Mouse (Mus musculus): Measurements from ENCODE around the gene Lcmt2.
"Not testable (repeated sequence)": the region's sequence is repeated elsewhere in the genome, so short reads cannot be mapped to it uniquely, and the experiment has no call there.

Gene Lcmt2

DNA sequence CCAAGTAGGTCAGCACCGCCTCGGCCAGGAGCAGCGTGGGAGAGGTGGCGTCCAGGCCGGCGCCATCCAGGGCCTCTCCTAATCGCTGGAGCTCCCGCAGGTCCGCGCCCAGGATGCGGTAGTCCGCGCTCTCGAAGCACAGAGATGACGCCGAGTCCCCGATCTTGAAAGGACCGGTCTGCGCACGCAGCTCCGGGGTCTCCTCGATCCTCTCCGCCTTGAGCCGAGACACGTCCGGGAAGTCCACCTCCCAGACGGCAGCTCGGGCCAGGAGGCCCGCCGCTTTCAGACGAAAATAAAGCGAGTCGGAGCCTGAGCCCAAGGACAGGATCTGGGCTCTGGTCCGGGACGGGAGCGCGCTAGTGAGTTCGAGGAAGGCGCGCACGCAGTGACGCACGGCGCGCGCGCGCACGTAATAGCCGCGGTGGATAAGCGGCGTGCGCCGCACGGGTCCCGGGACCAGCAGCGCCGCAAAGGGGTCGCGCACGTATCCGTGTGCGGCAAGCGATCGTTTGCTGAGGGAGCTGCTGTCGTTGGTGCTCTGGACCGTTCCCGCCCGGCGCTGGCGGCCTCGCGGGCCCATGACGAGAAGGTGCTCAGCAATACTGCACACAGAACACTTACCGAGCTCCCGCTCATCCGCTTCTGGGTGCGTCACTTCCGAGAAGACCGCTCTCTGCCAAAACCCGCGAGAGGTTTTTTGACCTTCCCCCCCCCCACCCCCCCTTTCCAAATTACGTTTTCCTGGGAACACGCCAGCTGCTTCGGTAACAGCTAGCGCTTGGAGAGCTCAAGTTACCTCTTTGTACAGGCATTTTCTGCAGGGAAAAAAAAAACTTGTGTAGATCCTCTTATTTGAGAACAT lies at the start of gene Lcmt2, which contains the start of gene Adal:
Gene Lcmt2, minus strand, starts transcription at position 636 of the 865 bp plus-strand sequence.
Gene Adal, plus strand, starts transcription at position 411 of the 865 bp plus-strand sequence.
- DNase-seq (ENCODE audit: low spot score) = peak; percentile 85

DNA sequence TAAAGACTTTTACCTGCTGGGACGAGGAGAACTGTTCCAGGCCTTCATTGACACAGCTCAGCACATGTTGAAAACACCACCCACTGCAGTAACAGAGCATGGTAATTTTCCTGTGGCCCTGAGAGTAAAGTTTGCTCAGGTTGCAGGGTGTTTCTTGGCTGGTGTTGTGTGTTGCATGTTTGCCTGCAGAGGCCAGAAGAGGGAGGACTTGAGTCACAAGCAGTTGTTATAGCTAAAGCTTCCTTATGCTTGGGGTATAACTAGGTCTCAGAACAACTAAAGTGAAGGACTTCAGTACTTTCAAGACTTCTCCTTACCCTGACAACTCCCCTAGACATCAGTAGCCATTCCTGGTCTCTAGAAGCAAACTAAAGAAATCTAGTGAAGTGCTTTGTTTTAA lies 48.1 kb upstream of the Lcmt2 start:
- DNase-seq (ENCODE audit: low spot score) = no peak

DNA sequence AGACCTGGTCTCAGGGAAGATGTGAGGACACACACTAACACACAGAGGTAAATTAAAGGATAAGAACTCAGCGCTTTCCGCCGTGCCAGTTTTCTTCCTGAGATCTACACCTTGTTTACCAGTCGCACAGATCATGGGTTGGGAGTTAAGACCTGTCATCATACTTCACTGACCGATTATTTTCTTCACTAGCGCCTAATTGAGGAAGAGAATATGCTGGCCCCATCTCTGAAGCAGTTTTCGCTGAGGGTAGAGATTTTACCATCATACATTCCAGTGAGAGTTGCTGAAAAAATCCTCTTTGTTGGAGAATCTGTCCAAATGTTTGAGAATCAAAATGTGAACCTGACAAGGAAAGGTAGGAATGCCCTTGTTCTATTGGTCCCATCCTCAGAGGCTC lies 43.7 kb upstream of the Lcmt2 start:
- no peak for DNase-seq (ENCODE audit: low spot score)

DNA sequence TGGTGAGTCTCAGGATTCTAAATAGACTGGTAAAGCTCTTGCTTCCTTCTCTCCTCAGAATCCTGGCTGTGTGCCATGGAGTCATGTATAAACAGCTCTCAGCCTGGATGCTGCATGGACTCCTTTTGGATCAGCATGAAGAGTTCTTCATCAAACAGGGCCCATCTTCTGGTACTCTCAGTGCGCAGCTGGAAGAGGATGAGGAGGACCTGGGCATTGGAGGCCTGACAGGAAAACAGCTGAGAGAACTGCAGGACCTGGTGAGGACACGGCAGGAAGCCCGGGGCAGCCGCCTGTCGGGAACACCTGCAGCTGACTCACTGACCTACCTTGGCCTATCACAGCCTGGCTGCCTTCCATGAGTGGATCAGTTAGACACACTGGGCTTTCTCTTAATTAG lies 43.0 kb upstream of the Lcmt2 start:
- DNase-seq (ENCODE audit: low spot score) = no peak

- DNase-seq (ENCODE audit: low spot score) = no peak
Observed at GRCm38 (mm10) chr2:121178828-121179479, 38.5 kb upstream of the Lcmt2 start.

DNA sequence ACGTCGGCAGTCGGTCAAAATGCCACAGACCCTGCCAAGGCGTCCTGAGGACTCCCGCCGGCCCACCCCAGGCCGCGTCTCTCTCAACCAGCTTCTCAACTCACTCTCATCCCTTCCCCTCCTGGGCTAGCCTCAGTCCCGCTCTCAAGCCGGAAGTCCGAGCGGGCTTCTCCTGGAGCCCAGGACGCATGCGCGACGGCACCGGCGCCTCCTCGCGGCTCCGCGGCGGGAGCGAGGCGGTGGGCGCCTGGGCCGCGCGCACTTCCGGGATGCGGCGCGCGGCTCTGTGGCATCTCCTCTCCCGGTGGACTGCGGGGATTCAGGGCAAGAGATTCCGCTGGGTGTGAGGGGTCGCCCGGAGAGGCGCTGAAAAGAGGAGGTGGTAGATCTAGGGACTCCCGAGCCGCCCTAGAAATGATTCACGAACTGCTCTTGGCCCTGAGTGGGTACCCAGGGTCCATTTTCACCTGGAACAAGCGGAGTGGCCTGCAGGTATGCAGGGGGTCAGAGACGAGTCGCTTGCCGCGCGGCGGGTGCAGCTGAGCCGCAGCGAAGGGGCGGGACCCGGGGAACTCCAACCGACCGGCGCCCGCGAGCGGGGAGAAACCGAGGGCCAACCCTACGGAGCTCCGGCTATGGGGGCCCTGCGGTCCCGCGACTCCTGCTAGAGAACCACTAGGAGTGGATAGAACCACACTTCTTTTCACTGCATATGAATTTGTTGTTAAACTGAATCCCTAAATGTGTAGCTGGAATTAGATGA lies 30.7 kb upstream of the Lcmt2 start, which contains the start of gene Zscan29:
Gene Zscan29, minus strand, starts transcription at position 146 of the 763 bp plus-strand sequence.
- peak; percentile 86 for DNase-seq (ENCODE audit: low spot score)

DNA sequence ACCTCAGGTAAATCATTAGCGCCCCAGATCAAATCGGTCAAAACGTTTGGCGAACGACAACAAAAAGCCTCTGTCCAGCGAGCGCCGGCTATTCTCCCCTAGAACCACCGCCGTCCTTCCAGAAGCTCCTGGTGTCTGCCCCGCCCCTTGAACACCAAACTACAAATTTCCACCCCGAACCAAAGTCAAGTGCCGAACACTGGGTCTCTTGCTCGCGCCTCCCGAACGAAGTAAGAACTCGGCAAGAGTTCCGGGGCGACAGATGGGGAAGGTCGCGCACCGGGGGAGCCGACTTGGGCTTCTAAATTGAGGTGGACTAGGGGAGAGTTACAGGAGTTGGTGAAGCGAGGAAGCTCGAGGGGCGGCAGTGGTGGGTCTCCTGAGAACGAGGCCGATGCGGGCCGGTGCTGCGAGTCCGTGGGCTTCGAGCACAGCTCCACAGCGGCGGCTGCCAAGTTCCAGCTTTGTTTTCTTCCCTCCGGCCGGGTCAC lies 30.1 kb upstream of the Lcmt2 start, which contains the start of gene Tubgcp4:
Gene Tubgcp4, plus strand, starts transcription at position 174 of the 491 bp plus-strand sequence.
- DNase-seq (ENCODE audit: low spot score) = peak; percentile 43

- DNase-seq (ENCODE audit: low spot score) = peak; percentile 16
Observed at GRCm38 (mm10) chr2:121169902-121170301, 29.4 kb upstream of the Lcmt2 start.

GRCm38 (mm10) chr2:121169173-121169572 lies 28.7 kb upstream of the Lcmt2 start:
- no peak for DNase-seq (ENCODE audit: low spot score)

GRCm38 (mm10) chr2:121153100-121153499 lies 12.6 kb upstream of the Lcmt2 start:
- DNase-seq (ENCODE audit: low spot score) = no peak

- DNase-seq (ENCODE audit: low spot score) = no peak
Observed at GRCm38 (mm10) chr2:121149679-121150078, 9.2 kb upstream of the Lcmt2 start.

DNA sequence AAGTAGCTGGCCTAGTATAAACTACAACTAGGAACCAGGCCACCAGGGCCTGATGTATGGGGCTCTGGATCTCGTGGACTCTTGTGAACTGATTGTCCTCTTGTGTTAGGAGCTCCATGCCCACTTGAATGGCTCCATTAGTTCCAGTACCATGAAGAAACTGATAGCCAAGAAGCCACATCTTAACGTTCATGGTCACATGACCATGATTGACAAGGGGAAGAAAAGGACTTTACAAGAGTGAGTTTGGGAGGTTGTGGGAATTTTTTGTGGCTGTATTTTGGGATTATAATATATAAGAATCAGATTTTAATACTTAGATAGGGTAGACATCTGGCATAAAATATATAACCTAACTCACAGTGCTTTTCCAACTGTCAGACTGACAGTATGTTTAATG lies 2.0 kb upstream of the Lcmt2 start:
- no peak for DNase-seq (ENCODE audit: low spot score)

DNA sequence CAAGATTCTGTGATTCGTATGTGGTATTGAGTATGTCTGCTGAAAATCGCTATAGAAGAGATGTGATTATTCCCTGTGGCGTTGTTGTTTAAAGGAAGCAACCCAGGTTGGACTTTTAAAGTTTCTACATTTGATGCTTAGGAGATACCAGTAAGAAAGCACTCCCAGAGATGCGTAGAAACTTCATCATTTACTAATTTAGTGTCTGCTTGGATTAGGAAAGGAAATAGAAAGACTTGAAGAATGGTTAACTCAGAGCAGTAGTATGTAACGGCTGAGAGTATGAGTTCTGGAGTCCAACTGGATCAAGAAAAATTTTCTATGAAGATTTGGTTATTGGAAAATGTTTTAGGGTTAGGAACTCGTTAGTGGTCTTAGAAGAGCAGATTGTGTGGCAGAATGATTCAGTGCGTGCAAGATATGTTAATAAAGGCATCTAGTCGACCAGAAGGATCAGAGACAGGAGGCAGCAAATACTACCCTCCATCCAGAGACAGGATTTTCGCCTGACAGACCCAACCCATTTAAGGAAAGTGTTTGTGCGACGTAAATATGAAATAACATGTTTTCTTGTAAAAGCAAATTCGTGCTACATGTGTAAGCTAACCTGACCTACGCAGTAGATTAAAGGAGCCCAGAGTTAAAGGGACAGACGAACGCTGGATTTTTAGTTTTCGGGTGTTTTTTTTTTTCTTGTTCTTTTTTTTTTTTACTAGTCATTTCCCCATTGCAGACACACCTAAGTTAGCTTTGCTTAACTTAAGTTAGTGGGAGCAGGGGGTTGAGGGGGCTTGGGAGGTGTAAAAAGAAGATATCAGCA lies 973 bp upstream of the Lcmt2 start:
- DNase-seq (ENCODE audit: low spot score) = no peak

DNA sequence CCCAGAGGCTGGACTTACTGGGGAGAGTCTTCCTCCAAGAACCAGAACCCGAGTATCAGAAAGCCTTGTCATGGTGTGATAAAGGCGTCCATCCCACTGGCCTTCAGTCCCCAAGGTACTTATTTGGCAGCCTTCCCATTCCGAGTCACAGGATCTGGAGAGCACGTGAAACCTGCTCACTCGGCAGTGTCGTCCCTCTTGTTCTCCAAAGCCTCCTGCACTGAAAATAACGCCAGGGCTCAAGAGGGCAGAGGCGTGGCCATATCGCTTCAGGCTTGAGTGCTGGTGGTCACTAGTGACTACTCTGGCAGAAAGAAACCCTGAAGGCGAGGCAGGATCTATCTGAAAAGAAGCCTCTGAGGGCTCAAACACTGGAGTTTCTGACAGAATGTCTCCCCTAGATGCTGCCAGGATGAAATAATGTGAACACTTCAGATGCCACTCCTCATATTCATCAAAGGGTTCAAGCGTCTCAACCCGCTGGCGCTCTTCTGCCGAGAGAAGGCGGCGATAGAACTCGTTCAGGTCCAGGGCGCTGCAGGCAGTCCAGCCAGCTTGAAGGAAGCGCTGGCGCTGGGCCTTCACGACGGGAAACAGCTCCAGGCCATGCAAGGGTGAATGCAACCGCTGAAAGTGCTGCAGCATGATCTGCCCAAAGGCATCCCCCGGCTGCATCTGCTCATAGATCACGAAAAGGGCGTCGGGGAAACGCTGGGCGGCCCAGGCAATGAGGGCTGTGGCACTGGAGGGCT lies 1.0 kb downstream of the Lcmt2 start:
- peak; percentile 27 for DNase-seq (ENCODE audit: low spot score)

- DNase-seq (ENCODE audit: low spot score) = no peak
Observed at GRCm38 (mm10) chr2:121137371-121137770, 3.1 kb downstream of the Lcmt2 start.

- no peak for DNase-seq (ENCODE audit: low spot score)
Observed at GRCm38 (mm10) chr2:121132822-121133221, 7.6 kb downstream of the Lcmt2 start.

DNA sequence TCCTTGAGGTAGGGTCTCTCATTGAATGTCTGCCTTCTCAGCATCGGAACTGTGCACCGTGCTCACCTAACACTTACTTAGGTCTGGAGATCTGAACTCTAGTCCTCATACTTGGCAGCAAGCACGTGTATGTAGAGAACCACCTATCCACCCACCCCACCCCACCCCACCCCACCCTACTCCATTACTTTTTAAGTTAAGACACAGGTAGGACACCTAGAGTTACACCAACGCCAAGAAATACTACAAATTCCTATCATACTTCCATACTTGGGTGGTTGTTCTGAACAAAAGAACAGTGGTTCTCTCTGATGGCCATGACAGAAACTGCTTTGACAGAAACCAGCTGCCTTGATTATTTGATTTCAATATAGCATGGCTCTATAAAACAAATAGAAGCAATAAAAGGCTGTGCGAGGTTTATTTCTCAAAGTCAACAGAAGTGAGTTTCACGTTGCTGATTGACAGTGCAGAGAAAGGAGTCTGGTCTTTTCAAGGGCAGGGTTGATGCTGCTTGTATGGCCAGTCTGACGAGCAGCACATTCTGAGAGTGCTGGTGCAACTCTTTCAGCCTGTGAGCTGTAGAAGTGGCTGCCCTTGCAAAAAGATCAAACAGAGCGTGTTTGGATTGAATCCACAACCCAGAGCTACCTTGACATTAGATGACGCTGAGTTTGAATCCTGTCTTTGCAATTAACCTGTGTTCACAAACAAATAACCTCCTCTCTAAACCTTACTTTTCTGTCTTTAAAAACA lies 11.4 kb downstream of the Lcmt2 start:
- no peak for DNase-seq (ENCODE audit: low spot score)

GRCm38 (mm10) chr2:121127536-121127935 lies 12.9 kb downstream of the Lcmt2 start:
- no peak for DNase-seq (ENCODE audit: low spot score)

DNA sequence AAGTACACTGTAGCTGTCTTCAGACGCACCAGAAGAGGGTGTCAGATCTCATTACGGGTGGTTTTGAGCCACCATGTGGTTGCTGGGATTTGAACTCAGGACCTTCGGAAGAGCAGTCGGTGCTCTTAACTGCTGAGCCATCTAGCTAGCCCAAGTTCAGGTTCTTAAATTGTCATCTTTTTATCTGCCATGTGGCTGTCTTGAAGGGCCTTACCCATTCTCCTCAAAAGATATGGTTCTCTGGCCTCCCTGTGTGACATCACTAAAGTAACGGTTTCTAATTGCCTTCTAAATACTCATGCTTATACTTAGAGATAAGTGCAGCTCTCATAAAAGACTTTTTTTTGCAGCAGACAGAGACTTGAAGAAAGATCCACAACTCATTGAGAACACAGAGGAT lies 14.2 kb downstream of the Lcmt2 start:
- not testable (repeated sequence) for DNase-seq (ENCODE audit: low spot score)

GRCm38 (mm10) chr2:121119260-121119659 lies 21.2 kb downstream of the Lcmt2 start:
- DNase-seq (ENCODE audit: low spot score) = no peak

All from ovary, postnatal 14 days (tissue).